Mouse (Mus musculus): Measurements from ENCODE around the gene Bglap3.
"Not testable (repeated sequence)": the region's sequence is repeated elsewhere in the genome, so short reads cannot be mapped to it uniquely, and the experiment has no call there.

Bglap3 gene

GRCm38 (mm10) chr3:88372643-88373042 is at the start of gene Bglap3:
Gene Bglap3 (minus strand): TSS chr3:88372743.
- DNase-seq = not testable (repeated sequence)

- peak; percentile 72 to 74 for DNase-seq
These were observed 49.6 kb upstream of the Bglap3 start for GRCm38 (mm10) chr3:88422020-88422720.

GRCm38 (mm10) chr3:88420771-88421170 is 48.2 kb upstream of the Bglap3 start:
- no peak for DNase-seq

GRCm38 (mm10) chr3:88418016-88418415 is 45.5 kb upstream of the Bglap3 start:
- DNase-seq = no peak

GRCm38 (mm10) chr3:88415668-88416067 is 43.1 kb upstream of the Bglap3 start:
- DNase-seq = no peak

- no peak for DNase-seq
These were observed 40.1 kb upstream of the Bglap3 start for GRCm38 (mm10) chr3:88412636-88413035.

- no peak for DNase-seq
These were observed 39.1 kb upstream of the Bglap3 start for GRCm38 (mm10) chr3:88411681-88412080.

- no peak for DNase-seq
These were observed 38.1 kb upstream of the Bglap3 start for GRCm38 (mm10) chr3:88410645-88411031.

- peak; percentile 84 to 91 for DNase-seq
These were observed 37.5 kb upstream of the Bglap3 start, which contains the start of gene Pmf1 for GRCm38 (mm10) chr3:88409741-88410644. Gene Pmf1 (minus strand): TSS chr3:88410331.

- no peak for DNase-seq
These were observed 36.4 kb upstream of the Bglap3 start for GRCm38 (mm10) chr3:88408953-88409352.

- no peak for DNase-seq
These were observed 35.0 kb upstream of the Bglap3 start for GRCm38 (mm10) chr3:88407529-88407928.

- peak; percentile 61 to 70 for DNase-seq
These were observed 34.5 kb upstream of the Bglap3 start for GRCm38 (mm10) chr3:88407090-88407489.

- DNase-seq = no peak
These were observed 31.1 kb upstream of the Bglap3 start for GRCm38 (mm10) chr3:88403522-88404230.

- peak; percentile 80 to 83 for DNase-seq
These were observed 26.1 kb upstream of the Bglap3 start for GRCm38 (mm10) chr3:88398666-88399065.

- no peak for DNase-seq
These were observed 23.2 kb upstream of the Bglap3 start for GRCm38 (mm10) chr3:88395742-88396141.

- DNase-seq = no peak
These were observed 22.7 kb upstream of the Bglap3 start for GRCm38 (mm10) chr3:88395288-88395687.

GRCm38 (mm10) chr3:88393776-88394375 is 21.3 kb upstream of the Bglap3 start:
- DNase-seq = no peak

GRCm38 (mm10) chr3:88384364-88384763 is 11.8 kb upstream of the Bglap3 start, which contains the start of gene Bglap:
Gene Bglap (minus strand): TSS chr3:88384464.
- DNase-seq = no peak

- DNase-seq = not testable (repeated sequence)
These were observed 9.8 kb upstream of the Bglap3 start for GRCm38 (mm10) chr3:88382383-88382782.

- DNase-seq = not testable (repeated sequence)
These were observed 9.1 kb upstream of the Bglap3 start for GRCm38 (mm10) chr3:88381389-88382315.

- not testable (repeated sequence) for DNase-seq
These were observed 6.1 kb upstream of the Bglap3 start, which contains the start of gene Bglap2 for GRCm38 (mm10) chr3:88378599-88378998. Gene Bglap2 (minus strand): TSS chr3:88378699.
